Mouse (Mus musculus) heart, embryonic 16.5 days (tissue): ENCODE measurements at regions not wholly inside any gene's neighbourhood (a gene's known extent, or its start where the extent isn't known, plus 50 kb on each side); places are given as distances from the start of the nearest gene placed in this dataset.
"Not testable (repeated sequence)": the region's sequence is repeated elsewhere in the genome, so short reads cannot be mapped to it uniquely, and the experiment has no call there.

ENCODE experiments used
- ATAC-seq: fragments of 200-750 bp; cut with Nextera tagmentation; replicated peaks from 2 replicates; pipeline ENCODE4 v1.8.0; 2017; ENCODE audit warnings: moderate number of reproducible peaks; ENCODE audit not compliant: insufficient read depth, low FRiP score; ENCODE audit errors: extremely low read depth
- H3K27ac ChIP-seq: fragments of 300-500 bp; sonication (generic); 2 replicates; pipeline ENCODE4 v1.5.1; 2014; ENCODE audit warnings: mild to moderate bottlenecking, low read length, control low read depth, moderate library complexity
- H3K27me3 ChIP-seq: fragments of 300-500 bp; sonication (generic); 2 replicates; pipeline ENCODE4 v1.6.1; 2014; ENCODE audit warnings: low read length, mixed read lengths; ENCODE audit not compliant: control insufficient read depth, insufficient read depth
- H3K36me3 ChIP-seq: fragments of 300-500 bp; sonication (generic); 2 replicates; pipeline ENCODE4 v1.6.1; 2014; ENCODE audit not compliant: control insufficient read depth, insufficient read depth
- H3K4me1 ChIP-seq: fragments of 300-500 bp; sonication (generic); 2 replicates; pipeline ENCODE4 v1.6.1; 2014; ENCODE audit warnings: low read length, mixed read lengths; ENCODE audit not compliant: control insufficient read depth, insufficient read depth
- H3K4me2 ChIP-seq: fragments of 300-500 bp; sonication (generic); 2 replicates; pipeline ENCODE4 v1.6.1; 2014; ENCODE audit warnings: low read depth, mild to moderate bottlenecking, control low read depth, low read length
- H3K4me3 ChIP-seq: fragments of 300-500 bp; sonication (generic); 2 replicates; pipeline ENCODE4 v1.5.1; 2014; ENCODE audit warnings: mild to moderate bottlenecking, control low read depth, low read length
- H3K9ac ChIP-seq: fragments of 300-500 bp; sonication (generic); 2 replicates; pipeline ENCODE4 v1.6.1; 2014; ENCODE audit warnings: low read length, control low read depth
- H3K9me3 ChIP-seq: fragments of 300-500 bp; sonication (generic); replicated peaks from 2 replicates; pipeline ENCODE4 v1.6.1; 2016; ENCODE audit warnings: low read length; ENCODE audit not compliant: control insufficient read depth
- WGBS: fragments of 180-500 bp; shearing (Covaris S2); extraction: QIAGEN DNeasy Blood & Tissue Kit; methylation state at CpG from one replicate; pipeline ENCODE4 v1.1.7; 2014; 5-methylcytosine and 5-hydroxymethylcytosine counted together

GRCm38 (mm10) chr2:85280580-85280979 is 58.5 kb downstream of the Olfr987 start:
- H3K27me3 ChIP-seq: no peaks in the 10 kb centered on the region
- ATAC-seq: no peak; the same call in 1 of the 2 replicates
- no peak overlapping the region for H3K9ac ChIP-seq
- H3K27ac ChIP-seq: peak overlapping the region; percentile 23; the same call in 1 of the 2 replicates
- WGBS: 20% methylated on average over 2 of the region's 2 CpGs
- H3K4me2 ChIP-seq: no peak overlapping the region
- peaks cover 3% of the 10 kb centered on the region for H3K4me1 ChIP-seq
- H3K36me3 ChIP-seq: no peaks in the 10 kb centered on the region
- H3K4me3 ChIP-seq: no peak overlapping the region
- H3K9me3 ChIP-seq: no peaks in the 10 kb centered on the region

GRCm38 (mm10) chr2:85278128-85278527 is 61.0 kb downstream of the Olfr987 start:
- Histone ChIP-seq H3K4me3 (no peak overlapping the region), H3K4me1 (peaks cover 3% of the 10 kb centered on the region), H3K4me2 (no peak overlapping the region), H3K36me3 (no peaks in the 10 kb centered on the region), H3K27me3 (no peaks in the 10 kb centered on the region), H3K9me3 (no peaks in the 10 kb centered on the region), H3K27ac (no peak overlapping the region), H3K9ac (no peak overlapping the region)
- ATAC-seq: no peak
- WGBS: 66% methylated on average over 3 of the region's 3 CpGs

- WGBS: 88% methylated on average over 1 of the region's 1 CpGs
- no peak for ATAC-seq
- Histone ChIP-seq H3K4me2 (no peak overlapping the region), H3K36me3 (no peaks in the 10 kb centered on the region), H3K27ac (no peak overlapping the region), H3K9me3 (no peaks in the 10 kb centered on the region), H3K4me1 (peaks cover 3% of the 10 kb centered on the region), H3K9ac (no peak overlapping the region), H3K27me3 (no peaks in the 10 kb centered on the region), H3K4me3 (no peak overlapping the region)
Measured at GRCm38 (mm10) chr2:85277433-85277832, 61.7 kb downstream of the Olfr987 start.

DNA sequence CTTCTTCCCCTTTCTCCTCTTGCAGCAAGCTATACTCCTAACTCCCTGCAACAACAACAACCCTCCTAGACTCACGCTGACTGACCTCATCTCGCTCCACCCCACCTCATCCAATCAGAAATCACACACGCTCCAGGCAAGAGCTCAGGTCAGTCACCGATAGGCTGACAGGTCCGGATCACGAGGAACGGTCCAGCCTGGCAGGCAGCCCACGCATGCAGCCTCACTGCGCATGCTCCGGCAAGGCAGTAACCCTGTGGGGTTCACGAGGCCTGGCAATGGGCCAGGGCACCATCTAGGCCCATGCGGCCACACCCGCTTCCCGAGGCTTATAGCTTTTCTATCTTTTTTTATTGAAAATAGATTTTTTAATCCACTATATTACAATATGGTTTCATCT is 69.8 kb upstream of the Lrrc55 start:
- H3K27me3 ChIP-seq, H3K9me3 ChIP-seq, H3K4me1 ChIP-seq, H3K36me3 ChIP-seq, H3K9ac ChIP-seq, ATAC-seq, H3K4me3 ChIP-seq, H3K27ac ChIP-seq, H3K4me2 ChIP-seq: not testable (repeated sequence)
- 81% methylated on average over 14 of the region's 14 CpGs for WGBS

DNA sequence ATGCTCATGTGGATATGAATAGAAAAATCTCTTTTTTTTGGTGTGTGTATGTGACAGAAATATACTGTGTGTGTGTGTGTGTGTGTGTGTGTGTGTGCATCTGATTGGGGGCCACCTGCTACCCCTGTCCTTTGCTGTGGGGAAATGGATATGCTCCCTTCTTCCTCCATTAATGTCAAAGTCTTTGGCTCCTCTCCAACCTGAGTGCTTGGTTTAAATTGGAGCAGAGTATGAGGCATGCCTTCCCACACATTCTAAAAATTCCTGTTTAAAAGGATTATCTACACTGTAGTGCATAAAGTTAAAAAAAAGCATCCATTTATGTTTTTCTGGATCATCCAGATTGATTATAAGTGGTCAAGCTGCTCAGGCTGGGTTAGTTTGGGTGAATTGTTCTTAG is 68.7 kb upstream of the Lrrc55 start:
- Histone ChIP-seq H3K9ac (no peak overlapping the region), H3K4me2 (no peak overlapping the region), H3K27ac (no peak overlapping the region), H3K4me1 (no peaks in the 10 kb centered on the region; the same call in 1 of the 2 replicates), H3K27me3 (no peaks in the 10 kb centered on the region), H3K36me3 (no peaks in the 10 kb centered on the region), H3K4me3 (no peak overlapping the region), H3K9me3 (no peaks in the 10 kb centered on the region)
- ATAC-seq: no peak

- no peak overlapping the region for H3K4me3 ChIP-seq
- no peak for ATAC-seq
- H3K36me3 ChIP-seq: no peaks in the 10 kb centered on the region
- H3K9me3 ChIP-seq: no peaks in the 10 kb centered on the region
- no peak overlapping the region for H3K4me2 ChIP-seq
- H3K27me3 ChIP-seq: no peaks in the 10 kb centered on the region
- no peaks in the 10 kb centered on the region; the same call in 1 of the 2 replicates for H3K4me1 ChIP-seq
- WGBS: 48% methylated on average over 2 of the region's 2 CpGs
- H3K9ac ChIP-seq: no peak overlapping the region
- no peak overlapping the region for H3K27ac ChIP-seq
Measured at GRCm38 (mm10) chr2:85265037-85265524, 68.1 kb upstream of the Lrrc55 start.

- Histone ChIP-seq H3K9me3 (no peaks in the 10 kb centered on the region), H3K4me2 (no peak overlapping the region), H3K4me3 (no peak overlapping the region), H3K9ac (no peak overlapping the region), H3K4me1 (peaks cover 5% of the 10 kb centered on the region), H3K27ac (no peak overlapping the region), H3K36me3 (no peaks in the 10 kb centered on the region), H3K27me3 (no peaks in the 10 kb centered on the region)
- ATAC-seq: no peak
- WGBS: 62% methylated on average over 3 of the region's 3 CpGs
Measured at GRCm38 (mm10) chr2:85257356-85257755, 60.4 kb upstream of the Lrrc55 start.

GRCm38 (mm10) chr2:85255610-85256009 is 58.6 kb upstream of the Lrrc55 start:
- Histone ChIP-seq H3K27ac (no peak overlapping the region), H3K4me3 (no peak overlapping the region), H3K4me1 (peaks cover 11% of the 10 kb centered on the region), H3K36me3 (no peaks in the 10 kb centered on the region), H3K27me3 (no peaks in the 10 kb centered on the region), H3K9me3 (no peaks in the 10 kb centered on the region), H3K4me2 (no peak overlapping the region), H3K9ac (no peak overlapping the region)
- WGBS: 58% methylated on average over 2 of the region's 2 CpGs
- no peak for ATAC-seq

- Histone ChIP-seq H3K9me3 (no peaks in the 10 kb centered on the region), H3K36me3 (no peaks in the 10 kb centered on the region), H3K9ac (peak overlapping the region; percentile 1; the same call in 1 of the 2 replicates), H3K4me3 (no peak overlapping the region; the same call in 1 of the 2 replicates), H3K4me1 (peaks cover 11% of the 10 kb centered on the region), H3K4me2 (peak overlapping the region; percentile 44), H3K27ac (peak overlapping the region; percentile 65), H3K27me3 (no peaks in the 10 kb centered on the region)
- peak; percentile 52; the same call in 1 of the 2 replicates for ATAC-seq
- 26% methylated on average over 16 of the region's 16 CpGs for whole genome bisulfite sequencing
Measured at GRCm38 (mm10) chr2:85252343-85253285, 55.6 kb upstream of the Lrrc55 start.
